Mouse (Mus musculus) MEL-GATA-1-ER (cell line): Measurements from ENCODE around the gene Nlgn1.

Experiments used
- DNase-seq: peaks from one replicate; pipeline ENCODE4 v3.0.0-alpha.2; 2012; ENCODE audit warnings: low read depth; ENCODE audit errors: extremely low read depth

The Nlgn1 gene

GRCm38 (mm10) chr3:26332400-26333238 lies at the start of gene Nlgn1:
Gene Nlgn1 (minus strand): TSS chr3:26332460.
- DNase-seq: no peak

GRCm38 (mm10) chr3:26378272-26378671 lies 46.0 kb upstream of the Nlgn1 start:
- DNase-seq: no peak

- DNase-seq: no peak
Observed at GRCm38 (mm10) chr3:26355082-26355481, 22.8 kb upstream of the Nlgn1 start.

GRCm38 (mm10) chr3:26354483-26355030 lies 22.3 kb upstream of the Nlgn1 start:
- no peak for DNase-seq

GRCm38 (mm10) chr3:26337495-26337894 lies 5.2 kb upstream of the Nlgn1 start:
- no peak for DNase-seq

- DNase-seq: no peak
Observed at GRCm38 (mm10) chr3:26333239-26333811, 1.1 kb upstream of the Nlgn1 start.

- no peak for DNase-seq
Observed at GRCm38 (mm10) chr3:26331177-26332061, 841 bp downstream of the Nlgn1 start.

- no peak for DNase-seq
Observed at GRCm38 (mm10) chr3:26330863-26331176, 1.4 kb downstream of the Nlgn1 start.

GRCm38 (mm10) chr3:26330019-26330418 lies 2.2 kb downstream of the Nlgn1 start:
- DNase-seq: no peak

GRCm38 (mm10) chr3:26324510-26324909 lies 7.8 kb downstream of the Nlgn1 start:
- no peak for DNase-seq

- DNase-seq: no peak
Observed at GRCm38 (mm10) chr3:26317397-26317796, 14.9 kb downstream of the Nlgn1 start.

GRCm38 (mm10) chr3:26297869-26298268 lies 34.4 kb downstream of the Nlgn1 start:
- DNase-seq: no peak

GRCm38 (mm10) chr3:26270894-26271795 lies 61.1 kb downstream of the Nlgn1 start:
- DNase-seq: no peak

GRCm38 (mm10) chr3:26246564-26246963 lies 85.7 kb downstream of the Nlgn1 start:
- DNase-seq: no peak

GRCm38 (mm10) chr3:26243274-26243673 lies 89.0 kb downstream of the Nlgn1 start:
- DNase-seq: no peak

GRCm38 (mm10) chr3:26230006-26230405 lies 102.3 kb downstream of the Nlgn1 start:
- DNase-seq: no peak

- no peak for DNase-seq
Observed at GRCm38 (mm10) chr3:26228827-26229226, 103.4 kb downstream of the Nlgn1 start.

GRCm38 (mm10) chr3:26228172-26228781 lies 104.0 kb downstream of the Nlgn1 start:
- DNase-seq: no peak

- no peak for DNase-seq
Observed at GRCm38 (mm10) chr3:26223500-26223899, 108.8 kb downstream of the Nlgn1 start.

- DNase-seq: no peak
Observed at GRCm38 (mm10) chr3:26216231-26216630, 116.0 kb downstream of the Nlgn1 start.
